Mouse (Mus musculus): ENCODE measurements around the gene Bbs10. TPM values are rescaled to one million over a fixed set of nuclear protein-coding genes. Genes with fewer than 3 reads are reported as not detected.

The Bbs10 gene
- total and polyA plus RNA-seq, 3 experiments, result 1.1 to 23.8 (median 12.2) TPM

GRCm38 (mm10) chr10:111315940-111316339 lies 17.5 kb downstream of the Bbs10 start:
- Histone ChIP-seq H3K4me3 (ENCODE audit: low read depth, low read length) (no peak overlapping the region), H3K4me1 (ENCODE audit: insufficient read depth, low read depth, low read length) (peaks cover 4% of the 10 kb centered on the region), H3K9me3 (replicated peaks) (peaks cover 3% of the 10 kb centered on the region; the same call in 1 of the 2 replicates), H3K36me3 (replicated peaks) (no peaks in the 10 kb centered on the region), H3K27me3 (ENCODE audit: insufficient read depth, low read length) (peaks cover 22% of the 10 kb centered on the region)
- DNase-seq (ENCODE audit: low spot score) (no peak), ATAC-seq (ENCODE audit: extremely low read depth, insufficient number of reproducible peaks, low FRiP score, poor library complexity, severe bottlenecking) (no peak)
- TF ChIP-seq POLR2AphosphoS5 (IDR thresholded peaks at IDR 0.05; ENCODE audit: insufficient replicate concordance, low read depth, low read length), result no peak
- no peak for TF ChIP-seq GATA2 (IDR thresholded peaks at IDR 0.05; ENCODE audit: borderline replicate concordance, low read depth, low read length)
- no peak for TF ChIP-seq GATA1 (IDR thresholded peaks at IDR 0.05; ENCODE audit: borderline replicate concordance, low read length)

DNA sequence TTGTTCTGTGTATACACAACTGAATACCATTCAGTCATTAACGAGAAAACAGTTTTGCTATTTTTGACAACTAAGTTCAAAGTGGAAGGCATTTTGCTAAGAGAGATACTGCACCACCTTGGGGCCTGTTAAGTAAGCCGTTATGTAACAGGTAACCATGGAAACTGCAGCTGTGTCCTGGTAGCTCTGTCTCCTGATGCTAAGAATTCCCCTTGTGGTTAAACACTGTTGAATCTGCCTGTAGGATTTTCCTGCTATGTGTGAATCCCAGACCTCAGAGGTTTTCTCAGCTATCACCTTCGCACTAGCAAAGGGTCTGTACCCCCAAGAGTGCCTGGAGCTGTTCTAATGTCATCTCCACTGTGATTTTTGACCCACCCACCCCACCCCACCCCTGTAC lies 19.5 kb downstream of the Bbs10 start:
- TF ChIP-seq TAL1 (conservative IDR thresholded peaks at IDR 0.05; ENCODE audit: low read depth, low read length), result no peak
- TF ChIP-seq POLR2AphosphoS5 (IDR thresholded peaks at IDR 0.05; ENCODE audit: insufficient replicate concordance, low read depth, low read length), result no peak
- no peak for TF ChIP-seq CTCF (IDR thresholded peaks at IDR 0.05; ENCODE audit: low read depth, low read length)
- no peak for TF ChIP-seq GATA1 (IDR thresholded peaks at IDR 0.05; ENCODE audit: borderline replicate concordance, low read length)
- no peak for TF ChIP-seq GATA2 (IDR thresholded peaks at IDR 0.05; ENCODE audit: borderline replicate concordance, low read depth, low read length)
- Histone ChIP-seq H3K4me1 (ENCODE audit: insufficient read depth, low read depth, low read length) (peaks cover 4% of the 10 kb centered on the region), H3K4me3 (ENCODE audit: low read depth, low read length) (no peak overlapping the region), H3K36me3 (replicated peaks) (no peaks in the 10 kb centered on the region), H3K27me3 (ENCODE audit: insufficient read depth, low read length) (peaks cover 19% of the 10 kb centered on the region), H3K9me3 (replicated peaks) (peaks cover 3% of the 10 kb centered on the region; the same call in 1 of the 2 replicates)
- ATAC-seq (ENCODE audit: extremely low read depth, insufficient number of reproducible peaks, low FRiP score, poor library complexity, severe bottlenecking), result no peak
- DNase-seq (ENCODE audit: low spot score), result no peak

- peaks cover 3% of the 10 kb centered on the region; the same call in 1 of the 2 replicates for H3K9me3 ChIP-seq (replicated peaks)
- no peak for ATAC-seq (ENCODE audit: extremely low read depth, insufficient number of reproducible peaks, low FRiP score, poor library complexity, severe bottlenecking)
- no peak for TF ChIP-seq GATA1 (IDR thresholded peaks at IDR 0.05; ENCODE audit: borderline replicate concordance, low read length)
- TF ChIP-seq GATA2 (IDR thresholded peaks at IDR 0.05; ENCODE audit: borderline replicate concordance, low read depth, low read length), result no peak
- no peak for TF ChIP-seq TAL1 (conservative IDR thresholded peaks at IDR 0.05; ENCODE audit: low read depth, low read length)
- H3K36me3 ChIP-seq (replicated peaks), result no peaks in the 10 kb centered on the region
- peaks cover 12% of the 10 kb centered on the region for H3K27me3 ChIP-seq (ENCODE audit: insufficient read depth, low read length)
- no peak for DNase-seq (ENCODE audit: low spot score)
- peaks cover 4% of the 10 kb centered on the region for H3K4me1 ChIP-seq (ENCODE audit: insufficient read depth, low read depth, low read length)
- H3K4me3 ChIP-seq (ENCODE audit: low read depth, low read length), result no peak overlapping the region
Measured at GRCm38 (mm10) chr10:111318805-111319500, 20.5 kb downstream of the Bbs10 start.

GRCm38 (mm10) chr10:111320579-111320978 lies 22.1 kb downstream of the Bbs10 start:
- Histone ChIP-seq H3K9me3 (replicated peaks) (peaks cover 3% of the 10 kb centered on the region; the same call in 1 of the 2 replicates), H3K36me3 (replicated peaks) (no peaks in the 10 kb centered on the region), H3K27me3 (ENCODE audit: insufficient read depth, low read length) (peaks cover 3% of the 10 kb centered on the region), H3K4me3 (ENCODE audit: low read depth, low read length) (no peak overlapping the region), H3K4me1 (ENCODE audit: insufficient read depth, low read depth, low read length) (peaks cover 4% of the 10 kb centered on the region)
- DNase-seq (ENCODE audit: low spot score), result no peak
- ATAC-seq (ENCODE audit: extremely low read depth, insufficient number of reproducible peaks, low FRiP score, poor library complexity, severe bottlenecking), result peak; percentile 40; the same call in 1 of the 2 replicates
- TF ChIP-seq CTCF (IDR thresholded peaks at IDR 0.05; ENCODE audit: low read depth, low read length) (no peak), GATA2 (IDR thresholded peaks at IDR 0.05; ENCODE audit: borderline replicate concordance, low read depth, low read length) (no peak)

- H3K4me1 ChIP-seq (ENCODE audit: insufficient read depth, low read depth, low read length), result no peaks in the 10 kb centered on the region
- TF ChIP-seq POLR2AphosphoS5 (IDR thresholded peaks at IDR 0.05; ENCODE audit: insufficient replicate concordance, low read depth, low read length) (no peak), GATA2 (IDR thresholded peaks at IDR 0.05; ENCODE audit: borderline replicate concordance, low read depth, low read length) (no peak), TAL1 (conservative IDR thresholded peaks at IDR 0.05; ENCODE audit: low read depth, low read length) (no peak), GATA1 (IDR thresholded peaks at IDR 0.05; ENCODE audit: borderline replicate concordance, low read length) (no peak), CTCF (IDR thresholded peaks at IDR 0.05; ENCODE audit: low read depth, low read length) (no peak)
- H3K36me3 ChIP-seq (replicated peaks), result no peaks in the 10 kb centered on the region
- no peaks in the 10 kb centered on the region for H3K9me3 ChIP-seq (replicated peaks)
- ATAC-seq (ENCODE audit: extremely low read depth, insufficient number of reproducible peaks, low FRiP score, poor library complexity, severe bottlenecking), result no peak
- no peak for DNase-seq (ENCODE audit: low spot score)
- peaks cover 3% of the 10 kb centered on the region; the same call in 1 of the 2 replicates for H3K27me3 ChIP-seq (ENCODE audit: insufficient read depth, low read length)
- no peak overlapping the region for H3K4me3 ChIP-seq (ENCODE audit: low read depth, low read length)
Measured at GRCm38 (mm10) chr10:111327957-111328356, 29.5 kb downstream of the Bbs10 start.

DNA sequence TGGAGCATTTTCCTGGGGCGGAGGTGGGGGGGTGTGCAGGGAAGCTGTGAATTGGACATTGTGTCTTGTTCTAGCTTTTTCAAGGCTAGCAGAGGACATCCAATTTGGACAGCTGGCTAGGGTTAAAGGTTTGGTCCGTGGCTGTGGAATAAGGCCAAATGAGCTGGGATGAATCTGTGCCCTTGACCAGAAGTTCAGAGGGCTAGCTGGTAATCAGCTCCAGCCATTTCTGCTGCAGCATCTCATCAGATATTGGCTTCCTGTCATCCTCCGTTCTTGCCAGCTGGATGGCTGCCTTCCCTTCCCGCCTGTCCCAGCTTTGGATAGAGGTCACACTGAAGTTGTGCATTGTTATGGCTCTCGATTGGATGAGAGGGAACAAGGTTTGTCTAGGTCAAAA lies 30.8 kb downstream of the Bbs10 start:
- ATAC-seq (ENCODE audit: extremely low read depth, insufficient number of reproducible peaks, low FRiP score, poor library complexity, severe bottlenecking), result no peak

More for the DNA sequence above, 30.8 kb downstream of the Bbs10 start:
- Histone ChIP-seq H3K4me3 (ENCODE audit: low read depth, low read length) (no peak overlapping the region), H3K36me3 (replicated peaks) (no peaks in the 10 kb centered on the region), H3K4me1 (ENCODE audit: insufficient read depth, low read depth, low read length) (no peaks in the 10 kb centered on the region), H3K9me3 (replicated peaks) (no peaks in the 10 kb centered on the region), H3K27me3 (ENCODE audit: insufficient read depth, low read length) (peaks cover 4% of the 10 kb centered on the region; the same call in 1 of the 2 replicates)
- no peak for DNase-seq (ENCODE audit: low spot score)
- no peak for TF ChIP-seq TAL1 (conservative IDR thresholded peaks at IDR 0.05; ENCODE audit: low read depth, low read length)
- TF ChIP-seq CTCF (IDR thresholded peaks at IDR 0.05; ENCODE audit: low read depth, low read length), result no peak
- no peak for TF ChIP-seq GATA2 (IDR thresholded peaks at IDR 0.05; ENCODE audit: borderline replicate concordance, low read depth, low read length)
- TF ChIP-seq GATA1 (IDR thresholded peaks at IDR 0.05; ENCODE audit: borderline replicate concordance, low read length), result no peak
- TF ChIP-seq POLR2AphosphoS5 (IDR thresholded peaks at IDR 0.05; ENCODE audit: insufficient replicate concordance, low read depth, low read length), result no peak
